Mouse (Mus musculus) embryonic facial prominence, embryonic 11.5 days (tissue): ENCODE results near the gene Foxa3. TPM values are rescaled to one million over a fixed set of nuclear protein-coding genes. Genes with fewer than 3 reads are reported as not detected.

Experiments
- ATAC-seq: fragments of 200-750 bp; cut with Nextera tagmentation; replicated peaks from 2 replicates; pipeline ENCODE4 v1.8.0; 2017; ENCODE audit warnings: low read depth; ENCODE audit not compliant: insufficient number of reproducible peaks, low FRiP score, low TSS enrichment
- DNase-seq: peaks from one replicate; pipeline ENCODE4 v3.0.0-alpha.2; 2015; ENCODE audit warnings: low spot score
- H3K27ac ChIP-seq: fragments of 300-500 bp; sonication (generic); replicated peaks from 2 replicates; pipeline ENCODE4 v1.5.1; 2014; ENCODE audit warnings: mild to moderate bottlenecking, low read depth, low read length, control low read depth
- H3K27me3 ChIP-seq: fragments of 300-500 bp; sonication (generic); 2 replicates; pipeline ENCODE4 v1.6.1; 2014; ENCODE audit warnings: mild to moderate bottlenecking, low read length, moderate library complexity, mixed read lengths; ENCODE audit not compliant: control insufficient read depth, insufficient read depth
- H3K36me3 ChIP-seq: fragments of 300-500 bp; sonication (generic); replicated peaks from 2 replicates; pipeline ENCODE4 v1.6.1; 2014; ENCODE audit warnings: low read depth, mild to moderate bottlenecking, low read length, moderate library complexity, mixed read lengths; ENCODE audit not compliant: control insufficient read depth, insufficient read depth
- H3K4me1 ChIP-seq: fragments of 300-500 bp; sonication (generic); 2 replicates; pipeline ENCODE4 v1.6.1; 2014; ENCODE audit warnings: low read length, mixed read lengths; ENCODE audit not compliant: control insufficient read depth, insufficient read depth
- H3K4me2 ChIP-seq: fragments of 300-500 bp; sonication (generic); 2 replicates; pipeline ENCODE4 v1.6.1; 2014; ENCODE audit warnings: low read depth, mild to moderate bottlenecking, control low read depth, low read length, moderate library complexity
- H3K4me3 ChIP-seq: fragments of 300-500 bp; sonication (generic); 2 replicates; pipeline ENCODE4 v1.5.1; 2014; ENCODE audit warnings: low read depth, low read length, control low read depth
- H3K9ac ChIP-seq: fragments of 300-500 bp; sonication (generic); replicated peaks from 2 replicates; pipeline ENCODE4 v1.6.1; 2014; ENCODE audit warnings: mild to moderate bottlenecking, control low read depth, low read length
- H3K9me3 ChIP-seq: fragments of 300-500 bp; sonication (generic); replicated peaks from 2 replicates; pipeline ENCODE4 v1.6.1; 2016; ENCODE audit warnings: mild to moderate bottlenecking, low read length, inconsistent platforms, mixed read lengths; ENCODE audit not compliant: control insufficient read depth
- WGBS: fragments of 180-500 bp; shearing (Covaris S2); extraction: QIAGEN DNeasy Blood & Tissue Kit; methylation state at CpG from one replicate; pipeline ENCODE4 v1.1.7; 2014; 5-methylcytosine and 5-hydroxymethylcytosine counted together
- polyA plus RNA-seq: library from polyadenylated mRNA; unstranded; fragments of >200 nt; fragmentation: Nextera tagmentation; extraction: Ambion mirVana; gene quantifications from 2 replicates; pipeline ENCODE4 v1.2.1, GENCODE M21; 2014

The Foxa3 gene
- polyA plus RNA-seq, 1 experiment from 2014 or later: not detected

DNA sequence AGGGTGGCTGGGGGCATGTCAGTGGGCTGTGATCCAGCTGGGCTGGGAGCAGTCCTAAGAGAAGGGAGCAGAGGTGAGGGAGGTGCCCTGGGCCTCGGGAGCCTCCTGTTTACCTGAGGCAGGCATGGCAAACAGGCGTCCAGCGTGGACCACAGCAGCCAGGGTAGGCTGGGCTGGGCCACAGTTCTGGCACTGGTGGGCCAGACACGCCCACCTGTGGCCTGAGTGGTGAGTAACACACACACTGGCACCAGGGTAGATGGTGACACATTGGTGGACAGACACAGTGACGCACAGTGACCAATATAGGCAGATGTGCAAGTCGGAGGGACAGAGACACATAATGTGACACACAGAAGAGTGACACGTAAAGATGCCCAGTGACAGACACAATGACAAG is 12.8 kb downstream of the Foxa3 start:
- Histone ChIP-seq H3K27me3 (no peaks in the 10 kb centered on the region), H3K9ac (no peak overlapping the region), H3K36me3 (peaks cover 5% of the 10 kb centered on the region), H3K9me3 (no peaks in the 10 kb centered on the region), H3K4me2 (no peak overlapping the region), H3K4me1 (peaks cover 10% of the 10 kb centered on the region), H3K4me3 (no peak overlapping the region), H3K27ac (no peak overlapping the region)
- ATAC-seq: no peak
- WGBS: 85% methylated on average over 7 of the region's 7 CpGs
- DNase-seq: no peak

DNA sequence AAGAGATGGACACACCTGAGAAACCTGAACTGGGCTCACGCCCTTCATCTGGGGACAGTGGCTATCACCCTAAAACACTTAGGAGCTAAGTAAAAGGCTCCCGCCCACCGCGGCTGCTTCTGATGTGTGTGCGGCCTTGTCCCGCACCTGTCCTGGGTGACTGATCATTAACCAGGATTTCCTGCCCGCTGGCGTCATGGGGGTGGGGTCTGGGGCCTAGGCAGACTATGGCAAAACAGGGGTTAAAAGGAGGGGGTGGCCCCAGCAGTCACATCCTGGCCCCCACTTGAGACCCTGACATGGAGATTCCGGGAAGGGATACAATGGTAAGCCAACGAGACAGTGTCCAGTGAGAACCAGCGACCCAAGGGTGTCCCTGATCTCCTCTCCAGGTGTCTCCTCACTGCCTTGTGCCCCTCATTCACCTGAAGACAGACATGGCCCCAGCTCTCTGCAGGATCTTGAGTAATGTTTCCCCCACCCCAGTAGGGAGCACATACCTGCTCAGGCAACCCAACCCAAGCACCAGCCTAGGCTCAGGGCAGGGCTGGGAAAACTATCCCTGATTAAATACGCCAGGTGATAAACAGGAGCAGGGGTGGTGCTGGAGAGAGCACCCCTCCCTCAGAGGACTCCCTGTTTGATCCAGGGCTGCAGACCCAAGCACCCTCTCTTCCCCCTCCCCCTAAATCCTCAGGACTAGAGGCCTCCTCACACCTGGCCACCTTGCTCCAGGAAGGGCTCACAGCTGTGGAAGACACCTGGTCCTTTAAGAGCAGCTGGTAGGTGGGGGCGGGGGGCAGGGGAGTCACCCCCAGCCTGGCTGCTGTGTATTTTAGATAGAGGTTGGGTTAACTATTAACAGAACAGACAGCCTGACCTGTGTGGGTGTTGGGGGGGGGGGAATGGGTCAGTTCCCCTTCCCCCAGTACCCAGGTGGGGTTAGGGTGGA is 16.0 kb downstream of the Foxa3 start:
- Histone ChIP-seq H3K36me3 (peaks cover 7% of the 10 kb centered on the region), H3K4me1 (peaks cover 17% of the 10 kb centered on the region), H3K4me2 (no peak overlapping the region), H3K4me3 (no peak overlapping the region), H3K27ac (no peak overlapping the region), H3K27me3 (no peaks in the 10 kb centered on the region), H3K9ac (no peak overlapping the region), H3K9me3 (no peaks in the 10 kb centered on the region)
- ATAC-seq (no peak), DNase-seq (no peak)
- 85% methylated on average over 13 of the region's 13 CpGs for WGBS

DNA sequence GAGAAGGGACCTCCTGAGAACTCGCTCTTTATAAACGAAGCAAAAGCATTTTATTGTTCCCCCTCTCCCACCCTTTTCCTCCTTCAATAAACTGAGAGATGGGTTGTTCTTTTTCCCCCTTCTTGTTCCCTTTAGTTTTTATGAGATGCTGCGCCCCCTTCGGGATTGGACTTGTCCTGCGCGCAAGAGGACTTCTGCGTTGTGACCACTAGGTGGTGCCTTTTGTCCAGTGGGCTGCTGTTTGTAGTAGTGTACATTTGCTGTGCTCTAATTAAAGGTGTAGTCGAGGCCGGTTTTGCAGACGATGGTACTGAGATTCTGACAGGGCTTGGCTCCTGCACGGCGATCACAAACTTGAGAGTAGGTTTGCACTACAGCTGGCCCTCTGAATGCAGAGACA is 16.9 kb downstream of the Foxa3 start:
- Histone ChIP-seq H3K27ac (no peak overlapping the region), H3K27me3 (no peaks in the 10 kb centered on the region), H3K4me2 (no peak overlapping the region; the same call in 1 of the 2 replicates), H3K36me3 (peaks cover 7% of the 10 kb centered on the region), H3K4me3 (no peak overlapping the region), H3K4me1 (peaks cover 14% of the 10 kb centered on the region), H3K9ac (no peak overlapping the region), H3K9me3 (no peaks in the 10 kb centered on the region)
- DNase-seq: peak; percentile 93
- 8% methylated on average over 12 of the region's 12 CpGs for WGBS
- ATAC-seq: no peak

DNA sequence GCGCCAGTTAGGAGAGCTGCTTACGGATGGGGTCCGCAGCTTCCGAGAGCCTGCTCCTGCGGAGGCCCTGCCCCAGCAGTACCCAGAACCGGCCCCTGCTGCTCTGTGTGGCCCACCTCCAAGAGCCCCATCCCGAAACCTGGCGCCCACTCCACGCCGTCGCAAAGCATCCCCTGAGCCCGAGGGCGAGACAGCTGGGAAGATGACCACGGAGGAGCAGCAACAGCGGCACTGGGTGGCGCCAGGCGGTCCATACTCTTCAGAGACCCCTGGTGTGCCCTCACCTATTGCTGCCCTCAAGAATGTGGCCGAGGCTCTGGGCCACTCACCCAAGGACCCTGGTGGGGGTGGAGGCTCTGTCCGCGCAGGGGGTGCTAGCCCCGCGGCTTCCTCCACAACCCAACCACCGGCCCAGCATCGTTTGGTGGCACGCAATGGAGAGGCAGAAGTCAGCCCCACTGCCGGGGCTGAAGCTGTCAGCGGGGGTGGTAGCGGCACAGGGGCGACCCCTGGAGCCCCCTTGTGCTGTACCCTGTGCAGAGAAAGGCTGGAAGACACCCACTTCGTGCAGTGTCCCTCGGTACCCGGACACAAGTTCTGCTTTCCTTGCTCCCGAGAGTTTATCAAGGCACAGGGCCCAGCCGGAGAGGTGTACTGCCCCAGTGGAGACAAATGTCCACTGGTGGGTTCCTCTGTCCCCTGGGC is 17.8 kb downstream of the Foxa3 start:
- H3K36me3 ChIP-seq: peaks cover 7% of the 10 kb centered on the region
- peak overlapping the region; percentile 96 for H3K4me3 ChIP-seq
- H3K4me2 ChIP-seq: peak overlapping the region; percentile 98
- H3K4me1 ChIP-seq: peaks cover 14% of the 10 kb centered on the region
- H3K9ac ChIP-seq: peak overlapping the region; percentile 92; the same call in 1 of the 2 replicates
- no peaks in the 10 kb centered on the region for H3K9me3 ChIP-seq
- H3K27me3 ChIP-seq: no peaks in the 10 kb centered on the region
- no peak for DNase-seq
- ATAC-seq: no peak
- 80% methylated on average over 34 of the region's 34 CpGs for WGBS
- H3K27ac ChIP-seq: no peak overlapping the region

DNA sequence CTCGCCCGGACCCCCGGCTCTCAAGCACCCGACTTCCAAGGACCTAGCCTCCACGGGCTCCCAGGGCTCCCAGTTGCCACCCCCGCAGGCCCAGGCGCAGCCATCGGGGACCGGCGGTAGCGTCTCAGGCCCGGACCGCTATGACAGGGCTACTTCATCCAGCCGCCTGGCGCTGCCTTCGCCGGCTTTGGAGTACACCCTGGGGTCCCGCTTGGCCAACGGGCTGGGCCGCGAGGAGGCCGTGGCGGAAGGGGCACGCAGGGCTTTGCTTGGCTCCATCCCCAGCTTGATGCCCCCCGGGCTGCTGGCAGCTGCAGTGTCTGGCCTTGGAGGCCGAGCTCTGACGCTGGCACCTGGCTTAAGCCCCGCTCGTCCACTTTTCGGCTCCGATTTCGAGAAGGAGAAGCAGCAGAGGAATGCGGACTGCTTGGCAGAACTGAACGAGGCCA is 18.7 kb downstream of the Foxa3 start:
- H3K27me3 ChIP-seq: no peaks in the 10 kb centered on the region
- peak overlapping the region; percentile 96 for H3K4me3 ChIP-seq
- peak overlapping the region; percentile 98 for H3K4me2 ChIP-seq
- 7% methylated on average over 34 of the region's 34 CpGs for WGBS
- H3K9ac ChIP-seq: peak overlapping the region; percentile 92
- H3K36me3 ChIP-seq: peaks cover 7% of the 10 kb centered on the region
- ATAC-seq: 0 out of 2 replicates have a peak, but pooled peaks have one; percentile 2
- H3K27ac ChIP-seq: peak overlapping the region; percentile 88
- no peaks in the 10 kb centered on the region for H3K9me3 ChIP-seq
- peaks cover 14% of the 10 kb centered on the region for H3K4me1 ChIP-seq
- DNase-seq: no peak

DNA sequence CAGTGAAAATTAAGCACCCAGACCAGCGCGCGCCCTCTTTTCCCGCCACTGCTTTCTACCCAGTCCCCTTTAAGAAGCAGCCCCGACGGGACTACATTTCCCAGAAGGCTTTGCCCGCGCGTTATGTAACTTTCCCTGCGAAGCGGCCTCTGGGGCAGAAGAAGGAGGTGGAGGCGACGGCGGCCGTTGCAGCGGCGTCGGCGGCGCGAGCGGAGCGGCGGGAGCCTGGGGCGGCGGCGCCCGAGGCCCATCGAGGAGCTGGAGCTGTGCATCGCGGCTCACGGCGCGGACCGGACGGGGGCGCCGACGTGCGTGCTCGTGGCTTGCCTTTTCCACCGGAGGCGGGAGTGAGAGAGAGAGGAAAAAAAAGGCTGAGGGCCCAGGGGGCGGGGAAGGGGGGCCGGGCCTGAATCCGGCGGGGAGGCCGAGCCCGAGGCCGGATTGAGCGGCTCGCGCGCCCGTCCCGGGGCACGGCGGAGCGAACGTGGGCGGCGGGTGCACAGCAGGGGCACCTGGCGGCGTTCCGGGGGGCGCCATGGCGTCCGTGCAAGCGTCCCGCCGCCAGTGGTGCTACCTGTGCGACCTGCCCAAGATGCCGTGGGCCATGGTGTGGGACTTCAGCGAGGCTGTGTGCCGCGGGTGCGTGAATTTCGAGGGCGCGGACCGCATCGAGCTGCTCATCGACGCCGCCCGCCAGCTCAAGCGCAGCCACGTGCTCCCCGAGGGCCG is 19.3 kb downstream of the Foxa3 start, which contains the start of gene Irf2bp1:
Irf2bp1 (plus strand) TSS at position 143 of the 729 bp plus-strand sequence.
- Histone ChIP-seq H3K9me3 (no peaks in the 10 kb centered on the region), H3K4me3 (peak within 1 kb of the TSS; percentile 96), H3K9ac (peak within 1 kb of the TSS; percentile 92), H3K4me1 (peaks cover 14% of the 10 kb centered on the region), H3K36me3 (peaks cover 7% of the 10 kb centered on the region), H3K27ac (peak within 1 kb of the TSS; percentile 88), H3K27me3 (no peaks in the 10 kb centered on the region), H3K4me2 (peak within 1 kb of the TSS; percentile 98)
- peak; percentile 97 for DNase-seq
- WGBS: under 1% methylated on average over 82 of the region's 90 CpGs
- ATAC-seq: peak; percentile 34

DNA sequence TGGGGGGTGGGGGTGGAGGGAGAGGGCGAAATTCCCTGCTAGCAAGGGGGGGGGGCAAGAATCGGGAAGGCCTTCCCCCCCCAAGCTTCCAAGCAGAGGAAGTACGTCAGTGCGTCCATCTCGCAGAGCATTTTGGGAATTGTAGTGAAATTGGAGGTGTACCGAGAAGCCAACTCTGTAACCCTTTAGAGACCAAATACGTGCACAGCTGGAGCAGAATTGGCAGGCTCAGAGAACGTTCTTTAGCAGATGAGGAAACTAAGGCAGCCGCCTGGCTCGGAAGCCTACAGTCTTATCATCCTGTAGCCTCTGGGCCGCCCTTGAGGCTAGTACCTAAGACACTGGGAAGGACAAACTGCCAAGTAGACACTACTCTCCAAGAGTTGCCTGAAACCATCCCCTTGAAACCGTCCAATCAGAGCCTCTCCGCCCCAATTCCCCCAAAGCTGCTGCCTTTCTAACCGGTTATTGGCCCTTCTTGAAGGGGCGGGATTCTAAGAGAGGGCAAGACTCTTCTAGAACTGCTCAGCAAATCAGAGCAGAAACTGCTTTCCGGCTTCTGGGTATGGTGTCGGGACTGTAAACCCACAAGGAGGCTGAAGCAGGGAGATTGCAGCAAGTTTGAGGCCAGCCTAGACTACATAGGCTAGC is 20.4 kb downstream of the Foxa3 start:
- Histone ChIP-seq H3K9me3 (no peaks in the 10 kb centered on the region), H3K27me3 (no peaks in the 10 kb centered on the region), H3K27ac (no peak overlapping the region), H3K4me1 (peaks cover 14% of the 10 kb centered on the region), H3K4me3 (peak overlapping the region; percentile 23), H3K36me3 (peaks cover 7% of the 10 kb centered on the region), H3K9ac (peak overlapping the region; percentile 37), H3K4me2 (peak overlapping the region; percentile 46)
- 2% methylated on average over 17 of the region's 17 CpGs for WGBS
- DNase-seq (peak; percentile 95), ATAC-seq (peak; percentile 20)
